Mouse (Mus musculus): ENCODE data around the gene Asic2. TPM values are rescaled to one million over a fixed set of nuclear protein-coding genes. Genes with fewer than 3 reads are reported as not detected.
A peak's percentile ranks its signal among the peaks of the same experiment; 100 is the strongest.

Gene Asic2
- polyA plus RNA-seq, 1 experiment from 2014 or later, result 0.27 TPM

DNA sequence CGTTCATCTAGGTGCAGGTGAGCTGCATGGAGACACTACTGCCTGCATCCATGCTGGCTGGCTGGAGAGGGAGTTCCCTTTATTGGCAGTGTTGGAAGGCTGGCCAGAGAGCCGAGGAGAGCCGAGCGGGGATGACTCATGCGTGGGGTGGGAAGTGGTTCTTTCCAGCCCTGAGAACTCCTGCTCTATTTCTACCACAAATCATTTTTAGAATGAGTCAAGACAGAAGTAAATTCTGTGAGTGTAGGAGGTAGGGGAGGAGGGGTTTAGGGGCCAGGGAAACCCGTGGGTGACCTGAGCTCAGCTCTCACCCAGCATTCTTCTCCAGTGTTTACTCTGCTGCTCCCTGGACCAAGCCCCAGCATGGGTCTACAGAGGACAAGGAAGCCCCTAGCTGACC lies 872.2 kb downstream of the Asic2 start:
- Histone ChIP-seq H3K4me2 (ENCODE audit: low read depth, low read length) (no peak overlapping the region), H3K27me3 (ENCODE audit: control insufficient read depth, insufficient read depth, low read length) (no peaks in the 10 kb centered on the region), H3K9me3 (replicated peaks; ENCODE audit: control insufficient read depth, low read length) (no peaks in the 10 kb centered on the region), H3K36me3 (ENCODE audit: control insufficient read depth, insufficient read depth, low read length) (no peaks in the 10 kb centered on the region), H3K9ac (ENCODE audit: low read length) (no peak overlapping the region), H3K4me3 (replicated peaks; ENCODE audit: low read length) (no peak overlapping the region), H3K27ac (ENCODE audit: low read length) (no peak overlapping the region), H3K4me1 (ENCODE audit: control insufficient read depth, insufficient read depth, low read length) (no peaks in the 10 kb centered on the region)
- 17% methylated on average over 6 of the region's 6 CpGs for WGBS
- ATAC-seq (ENCODE audit: insufficient read depth, low FRiP score), result peak; percentile 85

DNA sequence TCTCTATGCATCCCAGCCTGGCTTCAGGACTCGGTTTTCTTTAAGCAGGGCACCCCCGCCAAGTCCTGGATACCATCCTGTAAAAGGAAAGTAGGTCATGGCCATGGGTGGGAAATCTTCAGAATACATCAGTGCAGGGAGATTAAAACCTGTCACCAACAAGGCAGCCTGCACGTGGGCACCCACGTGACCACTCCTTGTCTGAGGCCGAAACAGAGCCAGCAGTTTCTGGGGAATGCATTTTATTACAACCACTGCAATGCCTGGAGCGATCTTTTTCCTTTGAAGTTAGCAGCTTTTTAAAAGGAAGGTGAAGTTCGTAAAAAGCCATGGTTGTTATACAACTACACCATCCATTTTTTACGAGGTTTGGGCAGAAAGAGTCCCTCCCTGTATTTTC lies 873.7 kb downstream of the Asic2 start:
- no peak for ATAC-seq (ENCODE audit: insufficient read depth, low FRiP score)

DNA sequence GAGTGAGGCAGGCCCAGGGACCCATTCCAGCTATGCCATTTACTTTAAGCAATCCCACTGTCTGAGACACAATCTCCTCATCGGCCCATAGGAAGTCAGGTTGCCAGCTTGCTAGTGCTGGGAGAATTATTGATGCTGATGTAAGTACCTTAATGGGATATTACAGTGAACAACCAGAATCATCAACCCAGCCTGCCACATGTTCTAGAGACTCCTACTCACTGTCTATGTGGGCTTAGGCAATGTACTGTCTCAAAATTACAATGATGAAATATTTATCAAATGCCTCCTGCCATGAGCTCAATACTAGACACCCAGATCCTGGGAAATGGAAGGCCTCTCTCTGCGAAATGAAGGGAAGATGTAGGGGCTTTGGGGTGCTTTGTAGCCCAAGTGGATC lies 876.1 kb downstream of the Asic2 start:
- WGBS, result 66% methylated on average over 2 of the region's 2 CpGs
- H3K9ac ChIP-seq (ENCODE audit: low read length), result no peak overlapping the region
- H3K4me3 ChIP-seq (replicated peaks; ENCODE audit: low read length), result no peak overlapping the region
- no peaks in the 10 kb centered on the region for H3K36me3 ChIP-seq (ENCODE audit: control insufficient read depth, insufficient read depth, low read length)
- no peaks in the 10 kb centered on the region for H3K9me3 ChIP-seq (replicated peaks; ENCODE audit: control insufficient read depth, low read length)
- H3K27ac ChIP-seq (ENCODE audit: low read length), result no peak overlapping the region
- no peak for ATAC-seq (ENCODE audit: insufficient read depth, low FRiP score)
- no peaks in the 10 kb centered on the region for H3K27me3 ChIP-seq (ENCODE audit: control insufficient read depth, insufficient read depth, low read length)
- no peak overlapping the region for H3K4me2 ChIP-seq (ENCODE audit: low read depth, low read length)
- H3K4me1 ChIP-seq (ENCODE audit: control insufficient read depth, insufficient read depth, low read length), result no peaks in the 10 kb centered on the region

More for the DNA sequence above, 873.7 kb downstream of the Asic2 start:
- H3K27ac ChIP-seq (ENCODE audit: low read length), result no peak overlapping the region
- no peaks in the 10 kb centered on the region for H3K9me3 ChIP-seq (replicated peaks; ENCODE audit: control insufficient read depth, low read length)
- H3K27me3 ChIP-seq (ENCODE audit: control insufficient read depth, insufficient read depth, low read length), result no peaks in the 10 kb centered on the region
- H3K9ac ChIP-seq (ENCODE audit: low read length), result no peak overlapping the region
- 69% methylated on average over 8 of the region's 8 CpGs for WGBS
- H3K4me3 ChIP-seq (replicated peaks; ENCODE audit: low read length), result no peak overlapping the region
- no peaks in the 10 kb centered on the region for H3K36me3 ChIP-seq (ENCODE audit: control insufficient read depth, insufficient read depth, low read length)
- H3K4me2 ChIP-seq (ENCODE audit: low read depth, low read length), result no peak overlapping the region
- H3K4me1 ChIP-seq (ENCODE audit: control insufficient read depth, insufficient read depth, low read length), result no peaks in the 10 kb centered on the region

DNA sequence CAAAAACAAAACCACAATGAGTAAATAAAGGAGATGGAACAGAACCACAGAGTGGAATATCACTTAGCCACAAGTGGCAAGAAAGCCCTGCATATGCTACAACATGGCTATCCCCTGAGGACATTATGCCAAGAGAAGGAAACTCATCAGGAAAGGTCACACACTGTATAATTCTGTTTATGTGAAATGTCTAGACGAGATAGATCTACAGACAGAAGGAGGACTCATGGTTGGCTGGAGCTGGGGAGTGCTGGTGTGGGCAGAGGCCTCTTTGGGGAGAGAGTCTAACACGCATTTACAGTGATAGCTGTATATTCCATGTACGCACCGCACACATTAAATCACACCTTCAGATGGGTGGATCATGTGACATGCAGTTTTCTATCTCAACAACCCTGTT lies 884.4 kb downstream of the Asic2 start:
- Histone ChIP-seq H3K4me1 (ENCODE audit: control insufficient read depth, insufficient read depth, low read length) (no peaks in the 10 kb centered on the region), H3K4me2 (ENCODE audit: low read depth, low read length) (no peak overlapping the region)
- 64% methylated on average over 4 of the region's 4 CpGs for WGBS

DNA sequence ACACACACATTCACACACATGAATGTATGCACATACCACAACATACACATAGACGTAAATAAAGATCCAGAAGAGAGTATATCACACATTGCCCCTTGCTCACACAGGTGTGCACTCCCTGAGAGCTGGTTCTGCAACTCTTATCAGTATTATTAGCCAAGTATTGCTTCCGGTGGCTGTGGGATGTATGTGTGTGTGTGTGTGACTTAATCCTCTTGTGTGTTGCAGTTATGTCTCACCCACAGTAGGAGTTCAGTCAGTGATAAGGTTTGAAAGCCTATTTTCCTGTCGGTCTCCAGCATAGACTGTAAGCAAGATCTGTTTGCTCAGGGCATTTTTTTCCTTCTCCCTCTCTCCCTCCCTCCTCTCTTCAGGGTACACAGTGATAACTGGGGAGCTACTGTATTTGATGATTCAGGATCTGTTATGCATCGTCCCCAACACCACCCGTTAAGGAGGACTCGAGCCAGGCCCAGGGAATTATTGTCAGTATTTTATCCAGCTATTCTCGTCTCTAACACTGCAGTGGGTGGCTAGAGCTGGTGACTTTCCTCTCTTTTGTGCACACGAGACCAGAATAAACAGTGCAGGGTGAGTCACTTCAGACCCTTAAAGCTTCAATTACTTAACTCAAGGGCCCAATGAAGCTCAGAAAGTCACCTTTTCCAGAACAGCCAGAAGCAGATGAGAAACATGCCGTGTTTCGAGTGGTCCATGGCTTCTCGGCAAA lies 888.0 kb downstream of the Asic2 start:
- ATAC-seq (ENCODE audit: insufficient read depth, low FRiP score), result peak; percentile 58; the same call in 1 of the 2 replicates
- H3K9me3 ChIP-seq (replicated peaks; ENCODE audit: control insufficient read depth, low read length), result no peaks in the 10 kb centered on the region
- H3K4me1 ChIP-seq (ENCODE audit: control insufficient read depth, insufficient read depth, low read length), result no peaks in the 10 kb centered on the region
- H3K4me2 ChIP-seq (ENCODE audit: low read depth, low read length), result no peak overlapping the region
- no peak overlapping the region for H3K4me3 ChIP-seq (replicated peaks; ENCODE audit: low read length)
- no peak overlapping the region for H3K9ac ChIP-seq (ENCODE audit: low read length)
- H3K27ac ChIP-seq (ENCODE audit: low read length), result no peak overlapping the region
- 46% methylated on average over 11 of the region's 11 CpGs for WGBS
- H3K27me3 ChIP-seq (ENCODE audit: control insufficient read depth, insufficient read depth, low read length), result no peaks in the 10 kb centered on the region
- no peaks in the 10 kb centered on the region for H3K36me3 ChIP-seq (ENCODE audit: control insufficient read depth, insufficient read depth, low read length)

More for the DNA sequence above, 884.4 kb downstream of the Asic2 start:
- no peak for ATAC-seq (ENCODE audit: insufficient read depth, low FRiP score)
- H3K36me3 ChIP-seq (ENCODE audit: control insufficient read depth, insufficient read depth, low read length), result no peaks in the 10 kb centered on the region
- no peak overlapping the region for H3K27ac ChIP-seq (ENCODE audit: low read length)
- no peaks in the 10 kb centered on the region for H3K27me3 ChIP-seq (ENCODE audit: control insufficient read depth, insufficient read depth, low read length)
- H3K9me3 ChIP-seq (replicated peaks; ENCODE audit: control insufficient read depth, low read length), result no peaks in the 10 kb centered on the region
- no peak overlapping the region for H3K9ac ChIP-seq (ENCODE audit: low read length)
- no peak overlapping the region for H3K4me3 ChIP-seq (replicated peaks; ENCODE audit: low read length)

DNA sequence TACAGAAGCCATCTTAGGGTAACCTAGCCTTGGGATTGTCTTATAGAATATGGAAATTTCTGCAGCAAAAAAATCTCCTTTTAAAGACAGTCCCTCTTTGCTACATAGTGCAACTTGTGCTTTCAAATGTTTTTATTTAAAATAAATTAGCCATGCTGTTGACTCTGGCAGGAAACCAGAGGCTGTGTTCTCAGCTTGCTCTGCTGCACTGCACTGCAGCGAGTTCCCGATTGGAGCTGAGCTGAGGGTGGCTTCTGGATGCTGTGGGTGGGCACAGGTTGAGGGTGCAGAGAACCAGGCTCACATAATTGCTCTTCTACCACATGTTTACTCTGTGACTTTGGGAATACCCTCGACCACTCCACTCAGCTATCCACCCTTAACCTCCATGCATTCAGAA lies 889.0 kb downstream of the Asic2 start:
- WGBS, result 47% methylated on average over 3 of the region's 3 CpGs
- Histone ChIP-seq H3K9ac (ENCODE audit: low read length) (no peak overlapping the region), H3K4me1 (ENCODE audit: control insufficient read depth, insufficient read depth, low read length) (no peaks in the 10 kb centered on the region), H3K27ac (ENCODE audit: low read length) (no peak overlapping the region), H3K4me2 (ENCODE audit: low read depth, low read length) (no peak overlapping the region), H3K27me3 (ENCODE audit: control insufficient read depth, insufficient read depth, low read length) (no peaks in the 10 kb centered on the region), H3K4me3 (replicated peaks; ENCODE audit: low read length) (no peak overlapping the region), H3K9me3 (replicated peaks; ENCODE audit: control insufficient read depth, low read length) (no peaks in the 10 kb centered on the region), H3K36me3 (ENCODE audit: control insufficient read depth, insufficient read depth, low read length) (no peaks in the 10 kb centered on the region)
- no peak for ATAC-seq (ENCODE audit: insufficient read depth, low FRiP score)

DNA sequence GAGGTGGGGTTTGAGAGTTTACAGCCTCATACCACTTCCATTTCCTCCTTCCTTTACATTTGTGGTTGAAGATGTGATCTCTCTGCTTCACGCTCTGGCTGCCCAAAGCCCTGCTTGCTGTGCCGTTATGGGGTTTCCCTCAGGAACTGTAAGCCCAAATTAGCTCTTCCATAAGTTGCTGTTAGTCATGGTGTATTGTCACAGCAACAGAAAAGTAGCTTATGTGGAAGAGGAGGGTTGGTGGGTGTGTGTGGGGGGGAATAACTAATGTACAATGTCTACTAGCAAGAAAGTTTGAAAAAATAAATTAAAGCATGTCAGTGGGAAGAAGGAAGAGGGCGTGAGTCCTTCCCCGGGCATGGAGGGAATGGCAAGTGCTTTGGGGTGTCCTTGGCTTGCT lies 896.4 kb downstream of the Asic2 start:
- Histone ChIP-seq H3K9ac (ENCODE audit: low read length) (no peak overlapping the region), H3K4me3 (replicated peaks; ENCODE audit: low read length) (no peak overlapping the region), H3K27ac (ENCODE audit: low read length) (no peak overlapping the region), H3K27me3 (ENCODE audit: control insufficient read depth, insufficient read depth, low read length) (no peaks in the 10 kb centered on the region), H3K4me1 (ENCODE audit: control insufficient read depth, insufficient read depth, low read length) (no peaks in the 10 kb centered on the region), H3K36me3 (ENCODE audit: control insufficient read depth, insufficient read depth, low read length) (no peaks in the 10 kb centered on the region), H3K4me2 (ENCODE audit: low read depth, low read length) (no peak overlapping the region), H3K9me3 (replicated peaks; ENCODE audit: control insufficient read depth, low read length) (no peaks in the 10 kb centered on the region)
- WGBS, result 83% methylated on average over 4 of the region's 4 CpGs
- no peak for ATAC-seq (ENCODE audit: insufficient read depth, low FRiP score)

DNA sequence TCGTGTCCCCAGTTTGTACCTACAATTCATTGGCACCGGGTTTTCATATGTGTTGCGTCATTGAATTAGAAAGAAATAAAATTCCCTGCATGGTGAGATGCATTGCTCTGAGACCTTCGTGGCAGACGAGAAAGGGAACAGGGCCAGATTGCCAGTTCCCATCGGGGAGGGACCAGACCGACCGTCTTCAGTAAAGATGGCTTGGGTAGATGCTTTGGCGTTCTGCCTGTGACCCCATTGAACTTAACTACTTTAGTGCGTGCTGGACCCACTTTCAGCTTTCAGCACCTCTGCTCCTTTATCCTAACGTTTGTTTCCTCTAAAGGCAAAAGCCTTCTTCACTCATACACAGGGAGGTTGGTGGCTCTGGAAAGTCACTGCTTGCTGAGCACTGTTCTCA lies 902.9 kb downstream of the Asic2 start:
- Histone ChIP-seq H3K4me3 (replicated peaks; ENCODE audit: low read length) (no peak overlapping the region), H3K27ac (ENCODE audit: low read length) (no peak overlapping the region), H3K36me3 (ENCODE audit: control insufficient read depth, insufficient read depth, low read length) (no peaks in the 10 kb centered on the region), H3K4me1 (ENCODE audit: control insufficient read depth, insufficient read depth, low read length) (no peaks in the 10 kb centered on the region), H3K9me3 (replicated peaks; ENCODE audit: control insufficient read depth, low read length) (no peaks in the 10 kb centered on the region), H3K27me3 (ENCODE audit: control insufficient read depth, insufficient read depth, low read length) (no peaks in the 10 kb centered on the region), H3K4me2 (ENCODE audit: low read depth, low read length) (no peak overlapping the region), H3K9ac (ENCODE audit: low read length) (no peak overlapping the region)
- no peak for ATAC-seq (ENCODE audit: insufficient read depth, low FRiP score)
- 75% methylated on average over 11 of the region's 11 CpGs for WGBS

DNA sequence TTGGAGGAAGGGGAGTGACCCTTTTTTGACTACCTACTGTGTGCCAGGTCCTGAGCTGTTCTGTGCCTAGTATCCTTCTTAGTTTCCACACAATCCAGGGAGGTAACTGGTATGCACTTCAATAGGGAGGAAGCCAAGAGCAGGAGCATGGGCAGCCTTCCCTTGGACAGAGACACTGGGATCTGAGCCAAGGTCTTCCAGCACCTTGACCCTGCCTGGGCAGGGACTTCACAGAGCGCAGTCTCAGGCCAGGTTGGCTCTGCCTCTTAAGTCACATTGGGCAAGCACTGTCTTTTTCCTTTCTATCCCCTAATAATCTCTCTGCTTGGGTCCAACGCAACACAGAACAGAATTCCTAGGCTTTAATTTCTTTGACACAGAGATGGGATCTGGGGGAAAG lies 904.3 kb downstream of the Asic2 start:
- no peak for ATAC-seq (ENCODE audit: insufficient read depth, low FRiP score)
- Histone ChIP-seq H3K4me1 (ENCODE audit: control insufficient read depth, insufficient read depth, low read length) (no peaks in the 10 kb centered on the region), H3K9ac (ENCODE audit: low read length) (no peak overlapping the region), H3K9me3 (replicated peaks; ENCODE audit: control insufficient read depth, low read length) (no peaks in the 10 kb centered on the region), H3K27ac (ENCODE audit: low read length) (no peak overlapping the region), H3K4me2 (ENCODE audit: low read depth, low read length) (no peak overlapping the region), H3K27me3 (ENCODE audit: control insufficient read depth, insufficient read depth, low read length) (no peaks in the 10 kb centered on the region), H3K36me3 (ENCODE audit: control insufficient read depth, insufficient read depth, low read length) (no peaks in the 10 kb centered on the region), H3K4me3 (replicated peaks; ENCODE audit: low read length) (no peak overlapping the region)
- 83% methylated on average over 2 of the region's 2 CpGs for WGBS
